Mouse (Mus musculus): ENCODE measurements around the gene Otop1. TPM values are rescaled to one million over a fixed set of nuclear protein-coding genes. Genes with fewer than 3 reads are reported as not detected.

The Otop1 gene
- total RNA-seq (2021), result under 1 TPM; 0.10 to 0.15 TPM
- long read RNA-seq, result 0 reads

GRCm38 (mm10) chr5:38275771-38276170 is at the start of gene Otop1:
Gene Otop1, plus strand, starts transcription at chr5:38275972.
- DNase-seq (ENCODE audit: low spot score in 2 of 2), result no peak

GRCm38 (mm10) chr5:38235422-38235821 is 40.4 kb upstream of the Otop1 start:
- peak in 1 of 2 experiments; percentile 59 for DNase-seq (ENCODE audit: low spot score in 2 of 2)

- no peak for DNase-seq (ENCODE audit: low spot score in 2 of 2)
Observed at GRCm38 (mm10) chr5:38236627-38237026, 39.1 kb upstream of the Otop1 start.

DNA sequence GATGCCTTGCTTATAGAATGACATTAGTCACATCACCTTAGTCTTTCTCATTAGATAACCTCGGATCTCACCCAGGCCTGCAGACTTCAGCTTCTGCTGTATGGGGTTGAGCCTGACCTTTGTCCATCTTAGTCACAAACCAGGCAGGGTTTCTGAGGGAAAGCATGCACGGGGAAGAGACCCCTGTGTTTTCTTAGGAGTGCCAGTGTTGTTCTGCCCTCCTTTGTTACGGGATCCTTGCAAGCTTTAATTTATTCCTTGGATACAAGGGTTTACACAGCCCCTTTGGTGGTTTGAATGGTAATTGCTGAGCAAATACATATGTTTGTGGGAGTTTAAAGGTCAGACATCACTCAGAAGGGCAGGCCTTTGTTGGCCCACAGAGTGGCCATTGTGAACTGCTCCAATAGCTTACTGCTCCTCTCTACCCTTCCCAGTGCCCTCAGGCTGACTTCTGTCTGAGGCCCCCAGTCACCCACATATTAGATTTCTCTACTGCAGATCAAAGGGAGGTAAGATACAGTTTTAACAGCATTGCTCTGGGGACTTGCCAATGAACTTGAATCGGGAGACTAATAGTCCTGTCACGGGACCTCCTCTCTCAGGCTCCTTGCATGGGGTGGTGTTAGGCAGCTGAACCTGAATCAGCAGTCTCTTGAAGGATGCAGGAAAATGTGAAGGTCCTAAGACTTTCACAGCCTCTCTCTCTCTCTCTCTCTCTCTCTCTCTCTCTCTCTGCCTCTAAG is 34.9 kb upstream of the Otop1 start:
- no peak for DNase-seq (ENCODE audit: low spot score in 2 of 2)

DNA sequence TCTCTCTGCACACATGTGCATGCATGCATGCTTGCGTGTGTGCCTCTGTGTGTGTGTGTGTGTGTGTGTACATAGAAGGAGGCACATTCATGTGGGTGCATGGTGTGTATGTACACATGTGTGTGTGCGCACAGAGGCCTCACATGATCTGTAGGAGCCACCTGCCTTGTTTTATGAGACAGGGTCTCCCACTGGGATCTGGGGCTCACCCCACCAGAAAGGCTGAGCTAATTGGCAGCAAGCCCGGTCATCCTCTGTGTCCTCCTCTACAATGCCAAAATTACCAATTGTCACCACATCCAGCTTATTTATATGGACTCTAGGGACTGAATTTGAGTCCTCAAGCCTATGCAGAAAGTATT is 34.3 kb upstream of the Otop1 start:
- DNase-seq (ENCODE audit: low spot score in 2 of 2), result no peak

DNA sequence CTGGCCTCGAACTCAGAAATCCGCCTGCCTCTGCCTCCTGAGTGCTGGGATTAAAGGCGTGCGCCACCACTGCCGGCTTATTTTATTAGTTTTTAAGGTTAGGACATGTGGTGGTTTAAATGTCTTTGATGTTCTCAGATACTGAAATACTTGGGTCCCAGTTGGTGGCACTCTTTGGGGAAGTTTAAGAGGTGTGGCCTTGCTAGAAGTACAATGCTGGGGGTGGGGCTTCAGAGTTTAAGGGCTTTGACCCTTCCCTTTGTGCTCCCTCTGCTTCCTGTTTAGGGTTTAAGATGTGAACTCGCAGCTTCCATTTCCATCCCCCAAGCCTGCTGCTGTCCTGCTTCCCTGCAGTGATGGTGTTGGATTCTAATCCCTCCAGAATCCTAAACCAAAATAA is 33.8 kb upstream of the Otop1 start:
- DNase-seq (ENCODE audit: low spot score in 2 of 2), result no peak

DNA sequence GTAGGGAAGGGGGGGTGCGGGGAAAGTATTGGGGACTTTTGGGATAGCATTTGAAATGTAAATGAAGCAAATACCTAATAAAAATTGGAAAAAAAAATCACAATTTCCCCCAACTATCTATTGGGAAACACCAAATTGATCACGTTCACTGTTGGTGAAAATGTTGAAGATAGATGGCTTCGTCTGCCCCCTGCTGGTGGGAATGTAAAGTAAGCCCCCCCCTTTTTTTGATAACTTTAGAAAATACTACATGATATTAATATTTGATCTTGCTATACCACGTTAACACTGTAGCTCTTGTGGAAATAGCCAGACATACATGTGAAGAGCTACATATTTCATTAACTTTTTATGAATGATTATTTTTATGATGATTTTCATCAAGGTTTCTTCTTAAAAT is 20.6 kb upstream of the Otop1 start:
- DNase-seq (ENCODE audit: low spot score in 2 of 2), result no peak

DNA sequence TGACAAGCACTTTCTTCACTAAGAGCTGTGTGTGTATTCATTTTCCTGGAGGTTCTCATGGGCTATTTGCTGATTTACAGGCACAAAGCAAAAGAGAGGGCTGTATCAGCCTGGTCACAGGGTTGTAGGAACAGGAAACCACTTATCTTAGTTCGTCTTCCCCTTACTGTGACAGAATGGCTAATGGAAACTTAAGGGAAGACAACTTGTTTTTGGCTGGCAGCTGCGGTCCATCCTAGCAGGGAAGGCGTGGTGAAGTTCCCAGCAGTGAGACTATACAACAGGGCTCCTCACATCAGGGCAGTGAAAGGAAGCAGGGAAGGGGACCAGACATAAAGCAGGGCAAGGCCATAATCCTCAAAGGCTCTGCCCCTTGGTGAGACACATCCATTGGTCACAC is 20.1 kb upstream of the Otop1 start:
- no peak for DNase-seq (ENCODE audit: low spot score in 2 of 2)

- DNase-seq (ENCODE audit: low spot score in 2 of 2), result no peak
Observed at GRCm38 (mm10) chr5:38256551-38256950, 19.2 kb upstream of the Otop1 start.

- DNase-seq (ENCODE audit: low spot score in 2 of 2), result peak in 1 of 2 experiments; percentile 27
Observed at GRCm38 (mm10) chr5:38258034-38258772, 17.6 kb upstream of the Otop1 start.

DNA sequence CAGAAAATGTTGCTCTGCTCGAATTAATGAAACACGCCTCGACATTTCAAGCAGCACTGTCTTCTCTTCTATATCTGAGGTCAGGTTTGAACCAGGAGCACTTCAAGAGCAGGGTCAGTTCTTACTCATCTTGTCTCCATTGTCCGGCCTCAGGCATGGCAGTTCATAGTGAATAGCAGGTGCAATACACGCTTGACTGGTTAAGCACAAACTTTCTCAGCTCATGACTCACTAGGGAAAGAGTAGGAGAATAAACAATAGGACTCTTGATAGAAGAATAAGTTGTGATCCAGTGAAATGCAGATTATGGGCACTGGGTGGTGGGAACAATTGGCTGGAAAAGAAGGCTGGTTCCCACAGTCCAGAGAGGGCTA is 17.0 kb upstream of the Otop1 start:
- no peak for DNase-seq (ENCODE audit: low spot score in 2 of 2)

GRCm38 (mm10) chr5:38259455-38260106 is 16.2 kb upstream of the Otop1 start:
- DNase-seq (ENCODE audit: low spot score in 2 of 2), result peak in 1 of 2 experiments; percentile 18

- DNase-seq (ENCODE audit: low spot score in 2 of 2), result peak; percentile 45 to 79
Observed at GRCm38 (mm10) chr5:38260107-38260682, 15.6 kb upstream of the Otop1 start, which contains the start of gene Tmem128. Gene Tmem128, plus strand, starts transcription at chr5:38260185.

GRCm38 (mm10) chr5:38270942-38271341 is 4.8 kb upstream of the Otop1 start:
- no peak for DNase-seq (ENCODE audit: low spot score in 2 of 2)

DNA sequence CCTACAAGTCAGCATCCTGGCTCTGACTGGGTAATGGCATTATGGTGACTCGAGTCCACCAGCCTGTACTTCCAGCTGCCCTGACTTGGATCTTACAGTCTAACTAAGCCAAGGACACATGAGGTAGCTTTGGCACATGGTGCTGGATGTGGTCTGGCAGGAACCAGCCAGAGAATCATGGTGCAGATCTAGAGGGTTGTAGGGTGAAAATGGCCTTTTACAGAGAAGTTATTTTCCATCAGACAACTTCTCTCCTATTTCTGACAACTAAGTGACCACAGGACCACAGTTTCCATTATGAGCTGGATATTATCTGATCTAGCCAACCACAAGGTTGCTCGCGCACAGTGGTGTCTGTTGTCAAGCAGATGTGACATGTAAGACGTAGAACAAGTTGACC is 1.9 kb upstream of the Otop1 start:
- no peak for DNase-seq (ENCODE audit: low spot score in 2 of 2)

DNA sequence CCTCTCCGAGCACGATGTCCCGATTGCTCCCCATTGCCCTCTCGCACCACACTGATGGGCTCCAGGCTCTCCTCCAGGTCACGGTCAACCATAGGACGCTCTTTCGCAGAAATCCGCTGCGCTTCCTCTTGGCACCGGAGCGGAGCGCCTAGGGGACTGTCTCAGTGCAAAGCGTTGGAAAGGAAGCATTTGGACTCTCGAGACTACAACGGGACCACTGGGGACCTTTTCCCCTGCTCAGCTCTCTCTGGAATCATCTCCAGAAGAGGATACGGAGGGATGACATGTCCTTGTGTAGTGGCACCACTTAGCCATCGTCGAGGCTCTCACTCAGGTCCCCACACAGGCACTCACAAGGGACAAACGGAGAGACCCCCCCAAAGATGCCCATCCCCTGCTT is 679 bp downstream of the Otop1 start:
- no peak for DNase-seq (ENCODE audit: low spot score in 2 of 2)

GRCm38 (mm10) chr5:38277098-38277866 is 1.5 kb downstream of the Otop1 start:
- DNase-seq (ENCODE audit: low spot score in 2 of 2), result no peak

DNA sequence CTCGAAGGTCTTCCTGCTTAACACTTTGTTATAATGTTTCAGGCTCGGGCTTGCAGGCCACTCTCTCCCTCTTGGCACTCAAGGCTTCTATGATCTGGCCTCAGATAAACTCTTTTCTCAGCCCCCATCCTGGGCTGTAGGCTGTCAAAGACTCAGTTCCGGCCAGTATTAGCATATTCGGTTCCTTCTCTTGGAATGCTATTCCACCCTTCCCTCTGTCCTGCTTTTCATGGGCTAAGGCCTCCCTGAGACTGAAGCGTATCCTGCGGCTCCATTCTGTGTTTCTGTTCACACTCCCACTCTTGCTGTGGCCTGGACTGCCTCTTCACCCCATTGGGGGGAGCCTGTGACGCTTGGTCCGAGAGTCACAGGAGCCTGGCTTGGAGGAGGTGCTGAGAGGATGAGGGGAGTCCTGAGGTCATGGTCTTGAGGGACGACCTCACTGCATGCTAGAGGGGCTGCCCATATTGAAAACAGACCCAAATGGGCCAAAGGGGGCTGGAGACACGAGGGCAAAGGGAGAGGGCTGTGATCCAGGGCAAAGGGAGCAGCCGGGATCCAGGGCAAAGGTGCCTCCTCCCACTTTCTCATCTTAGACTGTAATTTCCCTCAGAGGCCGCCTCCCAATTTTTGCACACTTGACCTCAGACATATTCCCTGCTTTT is 2.3 kb downstream of the Otop1 start:
- no peak for DNase-seq (ENCODE audit: low spot score in 2 of 2)

GRCm38 (mm10) chr5:38280075-38280474 is 4.3 kb downstream of the Otop1 start:
- DNase-seq (ENCODE audit: low spot score in 2 of 2), result no peak

DNA sequence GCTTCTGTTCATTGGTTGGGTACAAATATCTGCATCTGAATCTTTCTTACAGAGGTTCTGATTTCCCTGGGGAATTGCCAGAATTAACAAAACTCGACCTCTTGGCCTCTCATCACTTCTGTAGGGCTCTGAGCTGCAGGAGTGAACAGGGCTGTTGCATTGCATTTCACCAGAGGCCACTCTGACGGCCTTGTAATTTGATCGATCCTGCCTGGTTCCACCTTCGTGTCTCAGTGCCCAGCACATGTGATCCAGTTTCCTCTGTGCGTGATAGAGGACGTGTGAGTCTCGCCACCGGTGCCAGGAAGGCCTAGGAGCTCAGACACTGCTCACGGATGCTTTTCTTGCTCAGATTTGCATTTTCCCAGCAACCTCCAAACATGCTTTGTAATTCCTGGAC is 10.0 kb downstream of the Otop1 start:
- no peak for DNase-seq (ENCODE audit: low spot score in 2 of 2)

DNA sequence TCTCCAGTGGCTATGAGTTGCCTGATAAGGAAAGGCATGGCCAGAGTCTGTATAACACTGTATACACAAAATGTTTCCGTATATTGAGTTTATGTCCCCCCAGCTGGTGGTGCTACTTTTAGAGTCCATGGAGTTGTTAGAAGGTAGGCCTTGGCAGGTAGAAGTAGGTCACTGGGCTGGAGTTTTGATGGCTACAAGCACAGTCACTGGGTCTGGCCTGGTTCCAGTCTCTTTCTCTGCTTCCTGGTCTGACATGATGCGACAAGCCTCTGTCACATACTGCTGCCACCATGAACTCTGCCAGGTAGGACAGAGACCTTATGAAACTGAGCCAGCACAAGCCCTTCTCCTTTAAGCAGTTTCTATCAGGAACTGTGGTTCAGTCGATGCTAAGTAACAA is 12.7 kb downstream of the Otop1 start:
- no peak for DNase-seq (ENCODE audit: low spot score in 2 of 2)
